Mouse (Mus musculus) CH12.LX (cell line): ENCODE results near the gene Pcdh15. TPM values are rescaled to one million over a fixed set of nuclear protein-coding genes. Genes with fewer than 3 reads are reported as not detected.

Experiments used
- DNase-seq: peaks from one replicate; pipeline ENCODE4 v3.0.0-alpha.2; 2013; ENCODE audit errors: extremely low read depth
- H3K27ac ChIP-seq: 2 replicates; pipeline ENCODE4 v1.5.1; 2012; ENCODE audit warnings: low read depth, mild to moderate bottlenecking, control low read depth, moderate library complexity; ENCODE audit not compliant: insufficient read depth
- H3K27me3 ChIP-seq: replicated peaks from 2 replicates; pipeline ENCODE3; 2012; ENCODE audit warnings: inconsistent platforms
- H3K36me3 ChIP-seq, 2 experiments: replicated peaks in 1 of 2; 2 replicates each; pipeline versions ENCODE3 to v1.6.1; 2012; ENCODE audit warnings: inconsistent platforms in 1 of 2, low read length in 1 of 2, mild to moderate bottlenecking in 1 of 2, mixed read lengths in 1 of 2, moderate library complexity in 1 of 2; ENCODE audit not compliant: control insufficient read depth in 1 of 2, insufficient read depth in 1 of 2
- H3K4me1 ChIP-seq, 2 experiments: 2 replicates each; pipeline ENCODE4 v1.6.1; 2012; ENCODE audit warnings: inconsistent platforms in 1 of 2, moderate library complexity in 1 of 2; ENCODE audit not compliant: insufficient read depth in 2 of 2, control insufficient read depth in 1 of 2
- H3K4me2 ChIP-seq: 2 replicates; pipeline ENCODE4 v1.6.1; 2012; ENCODE audit warnings: low read depth, mild to moderate bottlenecking, control low read depth; ENCODE audit not compliant: poor library complexity, insufficient read depth, severe bottlenecking
- H3K4me3 ChIP-seq, 3 experiments: fragments of 150-350 bp in 1 of 3; sonication (generic) in 1 of 3; replicated peaks in 1 of 3; 2 replicates each; pipeline versions ENCODE3 to v1.5.1; 2011 to 2012; ENCODE audit warnings: low read depth in 2 of 3, low read length in 2 of 3, mild to moderate bottlenecking in 2 of 3, moderate library complexity in 2 of 3, control low read depth in 1 of 3, improper control_type of control experiment in 1 of 3, inconsistent platforms in 1 of 3, mixed read lengths in 1 of 3; ENCODE audit not compliant: poor library complexity in 1 of 3
- H3K79me2 ChIP-seq: replicated peaks from 2 replicates; pipeline ENCODE4 v1.6.1; 2012; ENCODE audit warnings: mild to moderate bottlenecking, moderate library complexity; ENCODE audit not compliant: control insufficient read depth, poor library complexity, insufficient read depth, severe bottlenecking; ENCODE audit errors: extremely low read depth
- H3K9ac ChIP-seq: 2 replicates; pipeline ENCODE4 v1.6.1; 2012; ENCODE audit warnings: low read depth, mild to moderate bottlenecking, control low read depth, moderate library complexity; ENCODE audit not compliant: insufficient read depth
- H3K9me3 ChIP-seq: replicated peaks from 2 replicates; pipeline ENCODE3; 2012; ENCODE audit warnings: low read length, inconsistent platforms, mixed read lengths
- CHD2 ChIP-seq: IDR thresholded peaks from 2 replicates; pipeline ENCODE4 v1.6.1; 2011; ENCODE audit warnings: low read length, improper control_type of control experiment
- CTCF ChIP-seq, 2 experiments: IDR thresholded peaks in 1 of 2; conservative IDR thresholded peaks in 1 of 2; 2 replicates each; pipeline ENCODE4 v1.5.1; 2011 to 2012; ENCODE audit warnings: low read depth in 2 of 2, low read length in 2 of 2, improper control_type of control experiment in 1 of 2, inconsistent platforms in 1 of 2, mild to moderate bottlenecking in 1 of 2, moderate library complexity in 1 of 2
- ELF1 ChIP-seq: IDR thresholded peaks from 2 replicates; pipeline ENCODE4 v1.6.1; 2014; ENCODE audit warnings: low read depth, mild to moderate bottlenecking, inconsistent platforms, low read length, improper control_type of control experiment
- GABPA ChIP-seq: IDR thresholded peaks from 2 replicates; pipeline ENCODE4 v1.6.1; 2012; ENCODE audit warnings: low read depth, low read length, improper control_type of control experiment, inconsistent platforms; ENCODE audit not compliant: insufficient replicate concordance
- IRF4 ChIP-seq: IDR thresholded peaks from 2 replicates; pipeline ENCODE4 v1.6.1; 2014; ENCODE audit warnings: low read depth, mild to moderate bottlenecking, inconsistent platforms, low read length, improper control_type of control experiment
- KAT2A ChIP-seq: IDR thresholded peaks from 2 replicates; pipeline ENCODE4 v1.6.1; 2012; ENCODE audit warnings: low read length, improper control_type of control experiment, inconsistent platforms; ENCODE audit not compliant: insufficient replicate concordance
- MAFK ChIP-seq: IDR thresholded peaks from 2 replicates; pipeline ENCODE4 v1.6.1; 2011; ENCODE audit warnings: low read length, improper control_type of control experiment; ENCODE audit not compliant: insufficient replicate concordance
- MAX ChIP-seq: IDR thresholded peaks from 2 replicates; pipeline ENCODE4 v1.6.1; 2011; ENCODE audit warnings: low read length, improper control_type of control experiment
- MAZ ChIP-seq: IDR thresholded peaks from 2 replicates; pipeline ENCODE4 v1.6.1; 2012; ENCODE audit warnings: low read depth, mild to moderate bottlenecking, inconsistent platforms, low read length, improper control_type of control experiment, moderate library complexity
- NELFE ChIP-seq: IDR thresholded peaks from 2 replicates; pipeline ENCODE4 v1.6.1; 2011; ENCODE audit warnings: low read depth, low read length, improper control_type of control experiment
- PAX5 ChIP-seq: IDR thresholded peaks from 2 replicates; pipeline ENCODE4 v1.6.1; 2012; ENCODE audit warnings: low read length, inconsistent platforms, mixed read lengths
- POLR2A ChIP-seq: IDR thresholded peaks from 2 replicates; pipeline ENCODE4 v1.6.1; 2011; ENCODE audit warnings: low read depth, mild to moderate bottlenecking, improper control_type of control experiment, low read length
- POLR2AphosphoS2 ChIP-seq: IDR thresholded peaks from 2 replicates; pipeline ENCODE4 v1.6.1; 2011; ENCODE audit warnings: low read depth, low read length, improper control_type of control experiment
- RAD21 ChIP-seq: IDR thresholded peaks from 2 replicates; pipeline ENCODE4 v1.6.1; 2011; ENCODE audit warnings: low read depth, mild to moderate bottlenecking, low read length, improper control_type of control experiment, moderate library complexity
- TCF12 ChIP-seq: IDR thresholded peaks from 2 replicates; pipeline ENCODE4 v1.6.1; 2014; ENCODE audit warnings: low read depth, mild to moderate bottlenecking, inconsistent platforms, low read length, improper control_type of control experiment
- USF1 ChIP-seq: IDR thresholded peaks from 2 replicates; pipeline ENCODE4 v1.6.1; 2014; ENCODE audit warnings: low read depth, mild to moderate bottlenecking, inconsistent platforms, low read length, improper control_type of control experiment
- USF2 ChIP-seq: conservative IDR thresholded peaks from 2 replicates; pipeline ENCODE4 v1.6.1; 2011; ENCODE audit warnings: low read depth, low read length, improper control_type of control experiment
- ZC3H11A ChIP-seq: IDR thresholded peaks from 2 replicates; pipeline ENCODE4 v1.6.1; 2012; ENCODE audit warnings: low read depth, mild to moderate bottlenecking, inconsistent platforms, low read length, improper control_type of control experiment
- dilution Hi-C: fragments of 300-500 bp; cut with MboI; formaldehyde crosslinking; loops from 2 replicates; pipeline ENCODE4 v1.14.3; 2020; ENCODE audit warnings: low sequenced_read_pairs; ENCODE audit not compliant: extremely low pct_unique_long_range_greater_than_20kb, extremely low pct_ligation_motif_present
- in situ Hi-C: fragments of 300-500 bp; cut with MboI; formaldehyde crosslinking; loops from 3 replicates; pipeline ENCODE4 v1.14.3; 2019; ENCODE audit warnings: low sequenced_read_pairs, low pct_ligation_motif_present, low pct_unique_long_range_greater_than_20kb, mixed read lengths
- polyA plus RNA-seq: library from polyadenylated mRNA; unstranded; fragments of >175 nt; gene quantifications from 2 replicates; pipeline ENCODE4 v1.2.1, GENCODE M21; 2012; ENCODE audit warnings: low read depth; ENCODE audit not compliant: insufficient read length
- total RNA-seq, 2 experiments: library from RNA; depleted of rRNA; stranded (reverse); fragments of 300-350 nt in 1 of 2; fragments of >200 nt in 1 of 2; gene quantifications; 2 replicates each; pipeline ENCODE4 v1.2.3; 2012 to 2014

The Pcdh15 gene
- total and polyA plus RNA-seq, 3 experiments, result not detected

DNA sequence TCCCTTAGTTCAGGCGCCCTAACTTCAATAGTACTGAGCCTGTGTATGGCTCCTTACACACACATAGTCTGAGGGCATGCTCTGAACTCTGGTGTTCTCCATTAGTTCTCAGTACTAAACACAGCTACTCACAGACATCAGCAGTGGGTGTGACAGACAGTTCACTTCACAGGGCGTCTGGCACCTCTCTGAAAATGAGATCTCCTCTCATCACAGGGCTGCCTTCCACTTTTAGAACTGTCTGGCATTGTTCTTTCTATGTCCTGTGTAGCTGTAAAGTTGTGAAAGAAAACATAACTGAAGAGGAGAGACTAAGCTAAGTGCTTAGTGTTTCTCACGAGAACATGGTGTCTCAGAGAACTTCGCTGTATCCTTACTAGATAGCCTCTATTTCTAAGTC lies 816.0 kb downstream of the Pcdh15 start:
- Histone ChIP-seq H3K4me2 (no peak overlapping the region), H3K79me2 (no peaks in the 10 kb centered on the region), H3K27me3 (no peaks in the 10 kb centered on the region), H3K9ac (no peak overlapping the region), H3K9me3 (peaks cover 40% of the 10 kb centered on the region), H3K27ac (no peak overlapping the region), H3K4me3 (no peak overlapping the region), H3K36me3 (no peaks in the 10 kb centered on the region), H3K4me1 (no peaks in the 10 kb centered on the region)
- dilution Hi-C loops, result no loop called here
- in situ Hi-C loops, result no loop called here
- no peak for DNase-seq
- TF ChIP-seq MAFK, result no peak
- TF ChIP-seq PAX5, result no peak
- TF ChIP-seq IRF4, result no peak
- TF ChIP-seq POLR2A, result no peak
- TF ChIP-seq RAD21, result no peak
- no peak for TF ChIP-seq USF2
- TF ChIP-seq CHD2, result no peak
- no peak for TF ChIP-seq ZC3H11A
- TF ChIP-seq TCF12, result no peak
- TF ChIP-seq MAZ, result no peak

DNA sequence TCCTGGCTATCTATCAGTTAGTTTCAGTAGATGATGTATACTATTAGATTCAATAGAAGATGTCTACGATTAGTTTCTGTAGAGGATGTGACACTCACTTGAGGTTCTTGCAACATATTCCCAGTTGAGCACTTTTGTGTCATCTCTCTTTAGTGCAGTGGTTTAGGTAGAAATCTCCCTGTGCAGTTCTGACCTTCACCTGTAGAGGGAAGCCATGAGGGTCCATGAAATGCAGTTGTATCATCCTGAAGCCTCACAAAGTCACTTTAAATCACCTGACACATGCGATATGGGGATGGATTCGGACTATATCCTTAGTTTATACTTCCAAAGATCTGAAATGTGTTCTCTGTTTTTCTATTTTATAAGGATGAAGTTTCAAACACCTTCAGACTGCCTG lies 822.4 kb downstream of the Pcdh15 start:
- H3K4me2 ChIP-seq, result no peak overlapping the region
- TF ChIP-seq ELF1 (no peak), USF1 (no peak), PAX5 (no peak), CTCF (conservative IDR thresholded peaks at IDR 0.05 in 1 of 2, IDR thresholded peaks at IDR 0.05 in 1 of 2; ENCODE audit: low read depth in 2 of 2, low read length in 2 of 2) (0 out of 4 replicates have a peak, but pooled peaks of 1 of the 2 experiments have one; percentile 7), NELFE (no peak), KAT2A (no peak), MAX (no peak), POLR2AphosphoS2 (no peak), GABPA (no peak)
- H3K9me3 ChIP-seq, result peaks cover 32% of the 10 kb centered on the region
- in situ Hi-C loops, result no loop called here
- H3K4me1 ChIP-seq, result no peaks in the 10 kb centered on the region
- H3K27me3 ChIP-seq, result no peaks in the 10 kb centered on the region
- no peak overlapping the region for H3K4me3 ChIP-seq
- no peak overlapping the region for H3K27ac ChIP-seq
- DNase-seq, result no peak
- no peaks in the 10 kb centered on the region for H3K36me3 ChIP-seq
- no peaks in the 10 kb centered on the region for H3K79me2 ChIP-seq
- dilution Hi-C loops, result no loop called here
- H3K9ac ChIP-seq, result no peak overlapping the region
